Mouse (Mus musculus) fat pad, adult 2 months (tissue): ENCODE data around the gene Unc45b.
"Not testable (repeated sequence)": the region's sequence is repeated elsewhere in the genome, so short reads cannot be mapped to it uniquely, and the experiment has no call there.

ENCODE experiments used
- DNase-seq: peaks from one replicate; pipeline ENCODE4 v3.0.0-alpha.2; 2011; ENCODE audit warnings: low read depth, low spot score; ENCODE audit errors: extremely low read depth

Gene Unc45b

DNA sequence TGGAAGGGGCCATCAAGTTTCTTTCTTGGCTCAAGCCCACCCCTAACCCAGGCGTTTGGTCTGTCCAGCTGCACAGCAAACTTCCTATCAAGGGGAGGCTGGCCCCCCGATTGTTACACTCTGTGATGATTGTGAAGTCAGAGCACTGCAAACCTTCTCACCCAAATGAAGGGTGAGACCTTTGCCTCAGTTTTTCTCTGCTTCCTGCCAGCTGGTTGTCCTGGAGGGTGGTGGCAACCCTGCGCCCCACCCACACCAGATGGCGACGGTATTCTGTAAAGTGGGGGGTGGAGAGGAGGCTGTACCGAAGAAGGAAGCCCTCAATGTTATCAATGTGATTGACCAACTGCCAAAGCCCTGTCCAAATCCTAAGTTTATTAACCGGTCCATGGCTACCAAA lies 18.4 kb upstream of the Unc45b start, which contains the start of gene Fndc8:
TSS of gene Fndc8 (plus strand) at position 189 of the 400 bp plus-strand sequence.
- DNase-seq, result no peak

DNA sequence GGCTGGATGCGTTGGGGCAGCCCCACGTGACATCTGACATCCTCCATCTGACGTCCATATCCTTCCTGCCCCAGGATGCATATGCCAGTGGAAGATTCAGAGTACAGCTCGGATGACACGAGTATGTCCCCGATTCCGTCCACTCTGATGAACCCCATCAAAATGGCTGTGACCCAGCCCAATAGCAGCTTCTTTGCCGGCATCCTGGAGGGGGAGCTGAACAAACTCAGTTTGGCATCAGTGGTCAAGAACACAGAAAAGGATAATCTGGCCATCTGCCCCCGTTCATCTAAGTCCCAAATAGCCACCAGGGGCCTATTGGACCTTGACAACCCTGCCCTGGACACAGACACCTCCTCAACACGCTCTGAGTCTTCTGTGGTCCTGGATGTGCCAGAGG lies 12.9 kb upstream of the Unc45b start:
- DNase-seq, result no peak

DNA sequence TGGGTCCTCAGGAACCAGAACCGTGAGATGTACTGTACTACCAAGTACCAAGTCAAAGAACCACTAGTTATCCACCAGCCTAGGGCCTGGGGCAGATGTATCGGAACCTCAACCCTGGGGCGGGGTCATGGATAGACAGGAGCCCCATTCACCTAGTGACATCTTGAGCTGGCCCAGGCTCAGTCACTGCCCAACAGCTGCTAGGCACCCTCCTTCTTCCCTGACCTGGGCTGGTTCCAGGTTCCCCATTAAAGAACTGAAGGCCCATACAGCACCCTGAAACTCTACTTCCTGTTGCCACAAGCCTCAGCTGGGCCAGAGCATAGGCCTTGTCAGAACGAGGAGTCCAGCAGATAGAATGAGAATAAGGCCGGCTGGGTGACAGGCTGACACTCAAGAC lies 10.6 kb upstream of the Unc45b start:
- DNase-seq, result no peak

DNA sequence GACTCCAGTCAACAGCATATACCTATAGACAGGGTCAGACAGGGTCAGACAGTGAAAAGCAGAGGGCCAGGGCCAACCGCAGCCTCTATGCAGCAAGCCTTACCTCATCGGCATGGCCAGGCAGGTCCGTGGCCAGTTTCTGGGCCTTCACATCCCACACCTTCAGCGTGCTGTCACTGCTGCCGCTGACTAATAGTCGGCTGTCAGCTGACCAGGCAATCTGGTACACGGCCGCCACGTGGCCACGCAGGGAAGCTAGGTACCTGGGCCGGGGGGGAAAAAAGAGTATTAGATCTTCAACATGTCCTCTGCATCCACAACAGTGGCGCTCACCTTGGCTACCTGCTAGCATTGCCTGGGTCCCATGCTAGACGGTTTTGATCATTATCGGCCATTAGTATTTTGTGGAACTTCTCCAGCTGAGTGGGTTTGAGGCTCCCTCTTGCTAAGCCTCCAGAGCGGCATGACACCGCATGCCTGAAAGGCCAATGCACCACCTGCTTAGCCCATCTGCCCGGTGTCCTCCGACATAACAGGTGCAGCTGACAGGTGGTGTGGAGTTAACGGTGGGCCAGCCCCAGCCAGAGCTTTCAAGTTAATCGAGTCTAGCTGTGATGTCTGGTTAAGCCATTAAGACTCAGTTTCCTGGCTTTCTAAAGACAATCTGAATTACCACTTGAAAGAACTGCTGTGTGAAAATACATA lies 8.6 kb upstream of the Unc45b start:
- DNase-seq, result no peak

DNA sequence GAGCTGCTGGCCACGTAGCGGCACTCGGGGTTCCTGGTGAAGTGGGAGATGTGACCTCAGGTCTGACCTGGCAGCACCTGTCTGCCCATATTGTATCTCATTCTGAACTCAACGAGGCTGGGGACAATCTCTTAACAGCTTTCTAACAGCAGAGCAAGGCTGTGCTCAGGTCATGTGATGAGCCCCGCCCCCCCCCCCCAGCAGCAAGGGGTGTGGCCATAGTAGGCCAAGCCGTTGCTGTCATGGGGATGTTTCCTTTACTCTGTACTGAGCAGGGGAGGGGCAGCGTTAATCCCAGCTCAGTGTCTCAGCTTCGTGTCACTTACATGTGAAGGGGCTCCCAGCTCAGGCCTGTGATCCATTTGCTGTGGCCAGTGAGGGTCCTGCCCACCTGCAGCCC lies 5.4 kb upstream of the Unc45b start:
- DNase-seq, result no peak

DNA sequence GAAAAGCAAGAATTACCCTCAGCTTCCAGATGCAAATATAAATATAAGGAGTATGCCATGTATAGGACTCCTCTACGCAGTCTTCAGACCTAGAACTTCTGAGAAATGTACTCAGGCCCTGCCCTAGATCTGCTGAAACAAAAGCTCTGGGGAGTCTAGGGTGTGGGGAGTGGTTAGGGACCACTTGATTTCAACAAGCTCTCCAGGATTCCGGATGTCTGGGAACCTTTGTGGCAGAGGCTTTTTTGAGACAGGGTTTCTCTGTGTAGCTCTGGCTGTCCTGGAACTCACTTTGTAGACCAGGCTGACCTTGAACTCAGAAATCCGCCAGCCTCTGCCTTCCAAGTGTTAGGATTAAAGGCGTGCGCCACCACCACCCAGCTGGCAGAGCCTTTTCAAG lies 4.5 kb upstream of the Unc45b start:
- no peak for DNase-seq

DNA sequence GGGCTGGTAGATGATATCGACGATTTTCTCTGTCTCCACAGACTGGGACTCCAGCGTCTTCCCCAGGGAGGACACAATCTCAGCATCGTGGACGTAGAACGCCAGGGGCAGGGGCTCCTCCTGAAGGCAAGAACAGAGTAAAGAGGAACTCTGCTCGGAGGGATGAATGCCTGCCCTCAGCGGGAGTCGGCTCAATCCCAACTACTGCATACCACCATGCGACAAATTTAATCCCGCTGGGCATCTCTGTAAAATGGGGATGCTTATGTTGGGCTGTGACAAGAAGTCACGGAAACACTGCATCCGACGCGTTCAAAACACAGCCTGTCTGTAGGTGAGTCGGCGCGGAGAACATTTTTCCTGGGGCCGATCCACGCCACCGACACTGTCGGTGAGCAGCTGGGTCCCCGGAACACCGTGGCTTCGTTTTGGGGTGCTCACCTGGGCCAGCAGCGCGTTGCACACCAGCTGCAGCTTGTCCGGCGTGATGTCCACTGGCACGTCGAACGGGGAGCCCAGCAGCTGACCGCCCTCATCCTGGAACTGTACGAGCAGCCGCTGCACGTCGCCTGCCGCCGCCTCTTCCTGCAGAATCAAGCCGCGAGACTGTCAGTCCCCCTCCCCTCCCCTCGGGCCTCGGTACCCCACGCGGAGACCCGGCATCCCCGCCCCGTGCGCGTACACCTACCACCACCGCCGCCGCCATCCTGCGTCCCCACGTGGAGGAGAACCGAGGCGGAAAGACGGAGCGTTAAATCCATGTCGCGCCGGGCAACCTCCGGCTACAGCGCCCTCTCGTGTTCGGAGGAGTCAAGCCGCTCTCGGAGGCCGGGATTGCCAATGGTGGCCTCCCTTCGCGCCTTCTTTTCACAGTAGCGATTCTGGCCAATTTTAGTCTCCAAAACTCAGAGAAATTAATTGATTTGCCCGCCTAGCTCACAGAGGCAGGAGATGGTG lies 2.4 kb upstream of the Unc45b start, which contains the start of gene Nle1:
TSS of gene Nle1 (minus strand) at position 761 of the 957 bp plus-strand sequence.
- no peak for DNase-seq

DNA sequence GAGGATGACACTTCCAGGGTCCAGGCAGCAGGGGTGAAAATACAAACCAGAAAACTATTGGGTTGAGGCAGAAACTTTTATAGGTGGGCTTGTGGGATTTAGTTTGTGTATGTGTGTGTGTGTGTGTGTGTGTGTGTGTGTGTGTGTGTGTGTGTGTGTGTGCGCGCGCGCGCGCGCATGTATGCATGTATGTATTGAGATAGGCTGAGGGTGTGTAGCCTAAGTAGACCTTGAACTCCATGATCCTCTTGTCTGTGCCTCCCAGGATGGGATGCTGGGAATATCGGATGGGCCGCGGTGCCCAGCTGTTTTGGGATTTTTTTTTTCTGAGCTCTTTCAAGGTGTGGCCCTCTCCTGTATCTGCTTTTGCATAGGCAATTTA lies 1.8 kb upstream of the Unc45b start:
- no peak for DNase-seq

DNA sequence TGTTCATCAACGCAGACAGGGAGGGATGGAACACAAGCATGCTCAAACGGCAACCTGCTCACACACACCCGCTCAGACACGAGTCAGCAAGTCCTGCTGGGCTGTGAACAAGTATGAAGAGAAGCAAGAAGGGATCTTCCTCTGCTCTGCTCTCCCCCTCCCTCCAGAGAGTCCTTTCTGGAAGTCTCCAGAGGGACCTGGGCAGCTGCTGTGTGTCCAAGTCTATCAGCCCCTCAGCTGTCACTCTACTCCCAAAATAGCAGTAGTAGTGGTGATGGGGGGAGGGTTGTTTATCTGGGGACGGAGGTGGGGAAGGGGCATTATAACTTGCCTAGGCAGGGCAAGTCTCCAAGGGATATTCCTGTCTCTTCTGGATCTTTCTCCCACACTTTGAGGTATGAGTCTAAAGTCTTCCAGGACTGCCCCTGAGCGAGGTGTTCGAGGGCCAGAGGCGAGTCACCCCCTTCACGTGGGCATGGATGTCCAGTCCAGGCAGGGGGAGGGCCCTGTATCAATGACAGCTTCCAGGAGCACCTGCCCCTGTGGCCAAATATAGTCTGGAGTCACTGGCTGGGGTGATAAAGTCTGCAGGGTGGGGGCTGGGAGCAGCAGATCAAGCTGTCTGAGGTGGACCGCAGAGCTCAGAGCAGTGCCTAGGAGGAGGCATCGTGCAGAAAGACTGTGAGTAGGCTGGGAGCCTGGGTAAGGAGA lies 484 bp downstream of the Unc45b start:
- no peak for DNase-seq

DNA sequence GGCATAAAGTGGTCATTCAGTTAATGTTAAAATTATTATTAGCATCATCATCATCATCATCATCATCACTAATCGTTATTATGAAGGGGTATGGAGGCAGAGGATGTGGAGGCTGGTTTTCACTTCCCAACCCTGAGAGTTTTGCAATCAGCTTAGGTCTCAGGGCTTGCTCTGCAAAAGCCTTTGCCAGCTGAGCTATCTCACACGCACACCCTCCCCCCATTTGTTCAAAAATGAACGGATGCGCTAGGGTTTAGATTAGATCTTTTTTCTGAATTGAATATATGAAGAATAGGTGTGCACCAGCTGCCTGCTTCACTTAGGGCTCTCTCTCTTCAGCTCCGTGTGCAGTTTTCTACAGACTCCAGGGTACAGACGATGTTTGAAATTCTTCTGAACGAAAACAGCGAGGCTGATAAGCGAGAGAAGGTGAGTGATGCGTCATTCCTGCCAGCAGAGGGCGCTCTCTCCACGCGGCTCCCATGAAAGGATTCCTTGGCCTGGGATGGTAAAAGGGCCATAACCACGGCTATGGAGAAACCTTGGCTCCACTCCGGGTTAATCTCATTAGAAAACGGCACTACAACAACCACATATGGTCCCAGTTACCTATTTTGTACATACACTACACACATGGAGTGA lies 4.5 kb downstream of the Unc45b start:
- no peak for DNase-seq

DNA sequence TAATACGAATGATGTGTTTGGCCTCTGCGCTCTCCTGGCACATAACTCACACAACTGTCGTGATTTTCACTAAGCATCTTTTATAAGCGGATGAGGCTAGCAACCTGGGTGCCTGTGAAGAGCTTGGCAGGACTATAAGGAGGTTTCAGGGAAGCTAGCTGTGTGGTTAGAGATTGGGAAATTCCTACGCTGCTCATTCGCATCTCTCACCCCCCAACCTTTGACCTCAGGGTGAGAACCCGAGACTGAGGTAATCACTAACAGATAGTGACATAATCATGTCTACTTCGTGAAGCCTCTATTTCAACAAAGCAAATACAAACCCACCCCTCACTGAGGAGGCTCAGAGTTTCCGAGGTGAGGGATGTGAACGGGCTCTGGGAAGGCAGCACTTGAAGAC lies 10.4 kb downstream of the Unc45b start:
- no peak for DNase-seq

DNA sequence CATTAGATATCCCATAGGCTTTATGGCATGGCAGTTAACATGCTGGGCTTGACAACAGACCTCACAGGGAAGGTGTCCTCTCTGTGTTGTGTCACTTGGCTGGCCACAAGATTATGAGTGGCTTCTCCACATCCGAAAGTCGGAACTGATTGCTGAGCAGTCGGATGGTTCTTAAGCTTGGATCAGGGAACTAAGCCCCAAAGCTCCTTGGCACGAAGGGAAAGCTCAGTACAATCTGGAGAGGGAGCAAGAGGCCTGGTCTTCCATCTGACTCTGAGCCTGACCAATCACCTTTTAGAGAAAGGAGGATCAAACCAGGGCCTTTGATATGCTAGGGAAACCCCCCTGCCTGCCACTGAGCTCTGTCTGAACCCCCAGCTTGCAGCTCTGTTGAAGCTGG lies 11.3 kb downstream of the Unc45b start:
- no peak for DNase-seq

DNA sequence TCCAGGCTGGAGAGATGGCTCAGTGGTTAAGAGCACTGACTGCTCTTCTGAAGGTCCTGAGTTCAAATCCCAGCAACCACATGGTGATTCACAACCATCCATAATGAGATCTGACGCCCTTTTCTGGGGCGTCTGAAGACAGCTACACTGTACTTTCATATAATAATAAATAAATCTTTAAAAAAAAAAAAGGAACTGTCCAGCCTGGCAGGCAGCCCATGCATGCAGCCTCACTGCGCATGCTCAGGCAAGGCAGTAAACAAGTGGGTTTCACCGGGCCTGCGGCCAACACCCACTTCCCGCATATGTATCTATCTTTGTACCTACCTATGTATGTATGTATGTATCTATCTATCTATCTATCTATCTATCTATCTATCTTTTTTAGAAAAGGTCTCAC lies 13.6 kb downstream of the Unc45b start:
- DNase-seq, result not testable (repeated sequence)

DNA sequence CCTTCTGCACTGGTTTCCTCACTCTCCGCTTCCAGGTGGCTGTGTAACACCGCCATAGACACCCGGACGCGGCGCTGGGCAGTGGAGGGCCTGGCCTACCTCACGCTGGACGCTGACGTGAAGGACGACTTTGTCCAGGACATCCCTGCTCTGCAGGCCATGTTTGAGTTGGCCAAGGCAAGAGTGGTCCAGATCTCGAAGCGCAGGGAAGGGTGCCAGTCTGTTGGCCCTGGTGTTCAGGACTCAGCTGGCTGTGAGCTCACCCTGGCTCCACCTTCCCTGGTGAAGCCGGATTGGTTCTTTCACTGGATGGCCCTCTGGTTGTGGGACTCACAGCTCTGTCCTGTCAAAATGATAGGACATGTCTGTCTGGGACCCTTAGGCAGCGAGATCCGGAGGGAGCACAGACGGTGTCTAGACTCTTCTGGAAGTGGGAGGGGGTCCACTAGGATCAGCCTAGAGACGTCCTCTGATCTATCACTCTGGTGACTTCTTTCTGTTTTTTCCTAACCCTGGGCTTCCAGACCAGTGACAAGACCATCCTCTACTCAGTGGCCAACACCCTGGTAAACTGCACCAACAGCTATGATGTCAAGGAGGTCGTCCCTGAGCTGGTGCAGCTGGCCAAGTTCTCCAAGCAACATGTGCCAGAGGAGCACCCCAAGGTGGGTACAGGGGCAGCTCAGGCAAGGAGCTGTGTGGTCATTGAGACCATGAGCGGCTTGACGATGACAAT lies 18.7 kb downstream of the Unc45b start:
- DNase-seq, result no peak

DNA sequence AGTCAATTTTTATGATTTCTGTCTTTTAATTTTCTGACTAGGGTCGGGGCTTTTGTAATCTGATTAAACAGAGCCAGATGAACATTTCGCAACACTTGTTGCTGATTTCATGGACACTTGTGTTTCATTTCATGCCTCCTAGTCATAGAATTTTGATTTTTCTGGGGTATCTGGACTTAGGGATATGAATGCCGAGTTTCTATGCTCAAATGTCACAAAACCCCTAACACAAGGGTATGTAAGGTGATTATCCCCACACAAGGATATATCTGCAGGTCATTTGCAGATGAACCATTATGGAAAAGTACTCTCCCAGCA lies 19.2 kb downstream of the Unc45b start:
- DNase-seq, result no peak

DNA sequence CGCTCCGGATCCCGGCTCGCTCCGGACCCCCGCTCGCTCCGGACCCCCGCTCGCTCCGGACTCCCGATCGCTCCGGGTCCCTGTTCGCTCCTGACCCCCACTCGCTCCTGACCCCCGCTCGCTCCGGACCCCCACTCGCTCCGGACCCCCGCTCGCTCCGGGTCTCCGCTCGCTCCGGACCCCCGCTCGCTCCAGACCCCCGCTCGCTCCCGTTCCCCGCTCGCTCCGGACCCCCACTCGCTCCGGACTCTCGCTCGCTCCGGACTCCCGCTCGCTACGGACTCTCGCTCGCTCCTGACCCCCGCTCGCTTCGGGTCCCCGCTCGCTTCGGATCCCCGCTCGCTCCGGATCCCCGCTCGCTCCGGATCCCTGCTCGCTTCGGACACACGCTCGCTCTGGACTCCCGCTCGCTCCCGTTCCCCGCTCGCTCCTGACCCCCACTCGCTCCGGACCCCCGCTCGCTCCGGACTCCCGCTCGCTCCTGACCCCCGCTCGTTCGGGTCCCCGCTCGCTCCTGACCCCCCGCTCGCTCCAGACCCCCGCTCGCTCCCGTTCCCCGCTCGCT lies 20.1 kb downstream of the Unc45b start:
- not testable (repeated sequence) for DNase-seq

DNA sequence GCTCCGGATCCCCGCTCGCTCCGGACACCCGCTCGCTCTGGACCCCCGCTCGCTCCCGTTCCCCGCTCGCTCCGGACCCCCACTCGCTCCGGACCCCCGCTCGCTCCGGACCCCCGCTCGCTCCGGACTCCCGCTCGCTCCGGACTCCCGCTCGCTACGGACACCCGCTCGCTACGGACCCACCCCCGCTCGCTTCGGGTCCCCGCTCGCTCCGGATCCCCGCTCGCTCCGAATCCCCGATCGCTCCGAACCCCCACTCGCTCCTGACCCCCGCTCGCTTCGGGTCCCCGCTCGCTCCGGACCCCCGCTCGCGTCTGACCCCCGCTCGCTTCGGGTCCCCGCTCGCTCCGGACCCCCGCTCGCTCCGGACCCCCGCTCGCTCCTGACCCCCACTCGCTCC lies 20.8 kb downstream of the Unc45b start:
- DNase-seq, result not testable (repeated sequence)

DNA sequence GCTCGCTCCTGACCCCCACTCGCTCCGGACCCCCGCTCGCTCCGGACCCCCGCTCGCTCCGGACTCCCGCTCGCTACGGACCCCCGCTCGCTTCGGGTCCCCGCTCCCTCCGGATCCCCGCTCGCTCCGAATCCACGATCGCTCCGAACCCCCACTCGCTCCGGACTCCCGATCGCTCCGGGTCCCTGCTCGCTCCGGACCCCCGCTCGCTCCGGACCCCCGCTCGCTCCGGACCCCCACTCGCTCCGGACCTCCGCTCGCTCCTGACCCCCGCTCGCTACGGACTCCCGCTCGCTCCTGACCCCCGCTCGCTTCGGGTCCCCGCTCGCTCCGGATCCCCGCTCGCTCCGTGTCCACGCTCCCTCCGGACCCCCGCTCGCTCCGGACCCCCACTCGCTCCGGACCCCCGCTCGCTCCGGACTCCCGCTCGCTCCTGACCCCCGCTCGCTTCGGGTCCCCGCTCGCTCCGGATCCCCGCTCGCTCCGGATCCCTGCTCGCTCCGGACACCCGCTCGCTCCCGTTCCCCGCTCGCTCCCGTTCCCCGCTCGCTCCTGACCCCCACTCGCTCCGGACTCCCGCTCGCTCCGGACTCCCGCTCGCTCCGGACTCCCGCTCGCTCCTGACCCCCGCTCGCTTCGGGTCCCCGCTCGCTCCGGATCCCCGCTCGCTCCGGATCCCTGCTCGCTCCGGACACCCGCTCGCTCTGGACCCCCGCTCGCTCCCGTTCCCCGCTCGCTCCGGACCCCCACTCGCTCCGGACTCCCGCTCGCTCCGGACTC lies 21.5 kb downstream of the Unc45b start:
- DNase-seq, result not testable (repeated sequence)

DNA sequence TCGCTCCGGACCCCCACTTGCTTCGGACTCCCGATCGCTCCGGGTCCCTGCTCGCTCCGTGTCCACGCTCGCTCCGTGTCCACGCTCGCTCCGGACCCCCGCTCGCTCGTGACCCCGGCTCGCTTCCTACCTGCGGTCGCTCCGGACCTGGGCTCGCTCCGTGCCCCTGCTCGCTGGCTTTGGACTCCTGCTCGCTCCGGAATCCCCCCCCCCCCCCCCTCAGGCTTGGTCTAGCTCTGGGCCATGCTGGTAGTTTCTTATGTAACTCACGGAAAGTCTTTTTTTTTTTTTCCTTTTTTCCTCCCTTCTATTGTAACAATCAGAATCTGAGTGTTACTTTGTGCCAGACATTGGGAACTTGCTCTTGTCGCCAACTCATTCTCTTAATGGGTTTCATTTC lies 22.8 kb downstream of the Unc45b start:
- no peak for DNase-seq
